Mouse (Mus musculus) brain, embryonic 14.5 days (tissue): ENCODE data around the gene C2cd6.

ENCODE experiments used
- CTCF ChIP-seq: fragments of 200-500 bp; IDR thresholded peaks from 2 replicates; pipeline ENCODE4 v1.5.1; 2012; ENCODE audit warnings: inconsistent platforms, mild to moderate bottlenecking, moderate library complexity, borderline replicate concordance; ENCODE audit not compliant: insufficient read depth, insufficient read length; ENCODE audit errors: extremely low read depth
- POLR2A ChIP-seq: fragments of 200-500 bp; IDR thresholded peaks from 2 replicates; pipeline ENCODE4 v1.6.1; 2012; ENCODE audit warnings: mild to moderate bottlenecking, inconsistent platforms, borderline replicate concordance; ENCODE audit not compliant: poor library complexity, insufficient read depth, insufficient read length, severe bottlenecking; ENCODE audit errors: extremely low read depth

GRCm38 (mm10) chr1:59101020-59101419 is 6.3 kb upstream of the C2cd6 start:
- TF ChIP-seq CTCF (no peak), POLR2A (no peak)
